Mouse (Mus musculus) limb, embryonic 13.5 days (tissue): Measurements from ENCODE around the gene Nprl2. TPM values are rescaled to one million over a fixed set of nuclear protein-coding genes. Genes with fewer than 3 reads are reported as not detected.
A peak's percentile ranks its signal among the peaks of the same experiment; 100 is the strongest.

Experiments used
- ATAC-seq: fragments of 200-750 bp; cut with Nextera tagmentation; 2 replicates; pipeline ENCODE4 v1.8.0; 2017; ENCODE audit warnings: low read depth, moderate number of reproducible peaks, moderate TSS enrichment; ENCODE audit not compliant: low FRiP score
- H3K27ac ChIP-seq: fragments of 300-500 bp; sonication (generic); 2 replicates; pipeline ENCODE4 v1.5.1; 2015; ENCODE audit warnings: inconsistent platforms, mild to moderate bottlenecking, moderate library complexity
- H3K27me3 ChIP-seq: fragments of 300-500 bp; sonication (generic); 2 replicates; pipeline ENCODE4 v1.6.1; 2015; ENCODE audit warnings: mild to moderate bottlenecking, inconsistent platforms
- H3K36me3 ChIP-seq: fragments of 300-500 bp; sonication (generic); 2 replicates; pipeline ENCODE4 v1.6.1; 2015; ENCODE audit warnings: inconsistent platforms, mild to moderate bottlenecking, moderate library complexity
- H3K4me1 ChIP-seq: fragments of 300-500 bp; sonication (generic); 2 replicates; pipeline ENCODE4 v1.6.1; 2015; ENCODE audit warnings: inconsistent platforms
- H3K4me2 ChIP-seq: fragments of 300-500 bp; sonication (generic); replicated peaks from 2 replicates; pipeline ENCODE4 v1.6.1; 2015; ENCODE audit warnings: inconsistent platforms, mild to moderate bottlenecking, moderate library complexity
- H3K4me3 ChIP-seq: fragments of 300-500 bp; sonication (generic); 2 replicates; pipeline ENCODE4 v1.5.1; 2015; ENCODE audit warnings: moderate library complexity, mild to moderate bottlenecking, inconsistent platforms
- H3K9ac ChIP-seq: fragments of 300-500 bp; sonication (generic); 2 replicates; pipeline ENCODE4 v1.6.1; 2015; ENCODE audit warnings: mild to moderate bottlenecking, inconsistent platforms
- H3K9me3 ChIP-seq: fragments of 300-500 bp; sonication (generic); 2 replicates; pipeline ENCODE4 v1.6.1; 2016; ENCODE audit warnings: inconsistent platforms
- WGBS: fragments of 180-500 bp; shearing (Covaris S2); methylation state at CpG from one replicate; pipeline ENCODE4 v1.1.7; 2015; 5-methylcytosine and 5-hydroxymethylcytosine counted together
- polyA plus RNA-seq: library from polyadenylated mRNA; unstranded; fragments of >200 nt; fragmentation: Nextera tagmentation; extraction: Ambion mirVana; gene quantifications from 2 replicates; pipeline ENCODE4 v1.2.1, GENCODE M21; 2015

The Nprl2 gene
- polyA plus RNA-seq, 1 experiment from 2014 or later = 44.2 TPM

- peaks cover 38% of the 10 kb centered on the region for H3K27me3 ChIP-seq
- H3K9ac ChIP-seq = no peak overlapping the region
- no peak overlapping the region for H3K27ac ChIP-seq
- H3K4me2 ChIP-seq = no peak overlapping the region
- 22% methylated on average over 14 of the region's 14 CpGs for WGBS
- 0 out of 2 replicates have a peak, but pooled peaks cover 4% of the 10 kb centered on the region for H3K4me1 ChIP-seq
- no peaks in the 10 kb centered on the region for H3K36me3 ChIP-seq
- no peak overlapping the region for H3K4me3 ChIP-seq
- ATAC-seq = peak; percentile 48; the same call in 1 of the 2 replicates
- H3K9me3 ChIP-seq = no peaks in the 10 kb centered on the region
Measured at GRCm38 (mm10) chr9:107514303-107514955, 27.6 kb upstream of the Nprl2 start.

GRCm38 (mm10) chr9:107520331-107520730, 21.7 kb upstream of the Nprl2 start:
- no peak overlapping the region for H3K4me3 ChIP-seq
- peaks cover 36% of the 10 kb centered on the region for H3K27me3 ChIP-seq
- no peak for ATAC-seq
- H3K4me2 ChIP-seq = no peak overlapping the region
- no peak overlapping the region for H3K27ac ChIP-seq
- H3K9ac ChIP-seq = no peak overlapping the region
- whole genome bisulfite sequencing = 61% methylated on average over 6 of the region's 6 CpGs
- no peaks in the 10 kb centered on the region for H3K36me3 ChIP-seq
- peaks cover 27% of the 10 kb centered on the region for H3K4me1 ChIP-seq
- no peaks in the 10 kb centered on the region for H3K9me3 ChIP-seq

- no peak overlapping the region for H3K27ac ChIP-seq
- no peaks in the 10 kb centered on the region for H3K9me3 ChIP-seq
- no peak overlapping the region for H3K4me3 ChIP-seq
- no peaks in the 10 kb centered on the region for H3K36me3 ChIP-seq
- H3K4me1 ChIP-seq = peaks cover 28% of the 10 kb centered on the region
- WGBS = 39% methylated on average over 5 of the region's 5 CpGs
- 0 out of 2 replicates have a peak overlapping the region, but pooled peaks have one; percentile 39 for H3K9ac ChIP-seq
- peak overlapping the region; percentile 52; the same call in 1 of the 2 replicates for H3K4me2 ChIP-seq
- peaks cover 44% of the 10 kb centered on the region for H3K27me3 ChIP-seq
- ATAC-seq = no peak
Measured at GRCm38 (mm10) chr9:107521190-107521589, 20.8 kb upstream of the Nprl2 start.

GRCm38 (mm10) chr9:107521711-107522399, 20.2 kb upstream of the Nprl2 start:
- H3K4me1 ChIP-seq = peaks cover 35% of the 10 kb centered on the region
- H3K36me3 ChIP-seq = no peaks in the 10 kb centered on the region
- H3K9me3 ChIP-seq = no peaks in the 10 kb centered on the region
- peak overlapping the region; percentile 39 for H3K9ac ChIP-seq
- 18% methylated on average over 25 of the region's 25 CpGs for WGBS
- peaks cover 51% of the 10 kb centered on the region for H3K27me3 ChIP-seq
- ATAC-seq = peak; percentile 38
- H3K4me3 ChIP-seq = peak overlapping the region; percentile 17
- no peak overlapping the region for H3K27ac ChIP-seq
- H3K4me2 ChIP-seq = peak overlapping the region; percentile 52

GRCm38 (mm10) chr9:107522400-107522711, 19.7 kb upstream of the Nprl2 start:
- H3K9ac ChIP-seq = peak overlapping the region; percentile 39; the same call in 1 of the 2 replicates
- H3K36me3 ChIP-seq = no peaks in the 10 kb centered on the region
- H3K4me2 ChIP-seq = peak overlapping the region; percentile 52
- H3K27me3 ChIP-seq = peaks cover 56% of the 10 kb centered on the region
- 0 out of 2 replicates have a peak overlapping the region, but pooled peaks have one; percentile 17 for H3K4me3 ChIP-seq
- WGBS = 51% methylated on average over 2 of the region's 2 CpGs
- no peak overlapping the region for H3K27ac ChIP-seq
- peaks cover 39% of the 10 kb centered on the region for H3K4me1 ChIP-seq
- ATAC-seq = peak; percentile 4; the same call in 1 of the 2 replicates
- H3K9me3 ChIP-seq = no peaks in the 10 kb centered on the region

DNA sequence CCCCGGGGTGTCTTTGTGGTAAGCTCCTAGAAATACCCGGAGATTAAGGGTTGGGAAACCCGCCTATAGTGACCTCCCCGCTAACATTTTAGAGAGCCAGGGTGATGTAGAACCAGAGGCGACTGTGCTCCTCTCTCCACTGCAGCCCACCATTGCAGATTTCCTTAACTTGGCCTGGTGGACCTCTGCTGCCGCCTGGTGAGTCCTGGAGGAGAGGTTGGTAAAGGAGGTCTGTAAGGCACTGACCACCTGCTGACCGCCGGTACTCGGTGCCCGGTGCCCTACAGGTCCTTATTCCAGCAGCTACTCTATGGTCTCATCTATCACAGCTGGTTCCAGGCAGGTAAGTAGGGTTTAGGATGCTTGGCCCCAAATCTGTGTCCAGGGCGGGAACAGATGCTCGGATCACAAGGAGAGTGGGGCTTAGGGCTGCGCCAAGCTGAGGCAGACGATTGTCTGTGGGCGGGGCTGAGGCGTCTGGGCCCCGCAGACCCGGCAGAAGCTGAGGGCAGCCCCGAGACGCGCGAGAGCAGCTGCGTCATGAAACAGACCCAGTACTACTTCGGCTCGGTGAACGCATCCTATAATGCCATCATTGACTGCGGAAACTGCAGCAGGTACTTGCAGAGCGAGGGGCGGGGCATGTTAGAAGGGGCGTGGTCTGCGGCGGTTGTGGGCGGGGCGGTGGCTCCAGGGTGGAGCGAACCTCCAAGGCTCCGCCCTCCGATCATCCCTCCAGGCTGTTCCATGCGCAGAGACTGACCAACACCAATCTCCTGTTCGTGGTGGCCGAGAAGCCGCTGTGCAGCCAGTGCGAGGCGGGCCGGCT, 15.6 kb upstream of the Nprl2 start:
- H3K9me3 ChIP-seq = no peaks in the 10 kb centered on the region
- H3K27me3 ChIP-seq = peaks cover 64% of the 10 kb centered on the region
- no peaks in the 10 kb centered on the region for H3K36me3 ChIP-seq
- no peak overlapping the region for H3K27ac ChIP-seq
- WGBS = 5% methylated on average over 44 of the region's 44 CpGs
- H3K4me1 ChIP-seq = peaks cover 28% of the 10 kb centered on the region
- ATAC-seq = peak; percentile 62; the same call in 1 of the 2 replicates
- peak overlapping the region; percentile 66 for H3K4me2 ChIP-seq
- peak overlapping the region; percentile 39 for H3K4me3 ChIP-seq
- H3K9ac ChIP-seq = peak overlapping the region; percentile 35; the same call in 1 of the 2 replicates

DNA sequence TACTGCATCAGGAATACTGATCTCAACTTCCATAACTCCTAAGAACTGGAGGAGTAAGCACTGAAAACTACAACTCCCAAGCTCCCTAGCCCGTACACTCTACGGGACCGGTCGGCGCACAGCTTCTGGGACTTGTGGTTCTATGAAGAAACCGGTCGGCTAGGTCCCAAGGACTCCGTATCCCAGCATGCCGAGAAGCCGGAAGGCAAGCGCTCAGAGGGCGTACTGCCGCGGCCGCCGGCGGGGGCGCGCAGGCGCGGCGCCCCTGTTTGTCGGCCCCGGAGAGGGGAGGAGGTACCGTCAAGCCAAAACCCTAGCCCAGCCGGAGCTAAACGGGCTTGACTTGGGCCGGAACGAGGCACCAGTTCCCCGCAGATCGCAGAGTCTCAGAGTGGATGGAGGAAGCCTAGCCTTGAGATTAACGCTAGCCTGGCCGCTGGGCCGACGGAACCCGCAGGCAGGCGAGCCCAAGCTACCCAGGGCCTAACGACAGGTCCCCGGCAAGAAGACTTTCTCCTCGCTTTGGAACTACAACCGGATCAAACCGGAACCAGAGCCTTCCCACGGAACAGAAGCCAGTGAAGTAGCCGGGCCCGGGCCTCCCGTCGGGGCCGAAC, 8.1 kb upstream of the Nprl2 start, which contains the start of gene Tmem115:
TSS of gene Tmem115 (plus strand) at position 155 of the 617 bp plus-strand sequence.
- Histone ChIP-seq H3K9ac (peak within 1 kb of the TSS; percentile 94), H3K4me3 (peak within 1 kb of the TSS; percentile 94), H3K9me3 (no peaks in the 10 kb centered on the region), H3K36me3 (peaks cover 25% of the 10 kb centered on the region), H3K27me3 (peaks cover 4% of the 10 kb centered on the region), H3K27ac (peak within 1 kb of the TSS; percentile 75), H3K4me1 (peaks cover 29% of the 10 kb centered on the region), H3K4me2 (peak within 1 kb of the TSS; percentile 99)
- under 1% methylated on average over 48 of the region's 48 CpGs for WGBS
- peak; percentile 99 for ATAC-seq

DNA sequence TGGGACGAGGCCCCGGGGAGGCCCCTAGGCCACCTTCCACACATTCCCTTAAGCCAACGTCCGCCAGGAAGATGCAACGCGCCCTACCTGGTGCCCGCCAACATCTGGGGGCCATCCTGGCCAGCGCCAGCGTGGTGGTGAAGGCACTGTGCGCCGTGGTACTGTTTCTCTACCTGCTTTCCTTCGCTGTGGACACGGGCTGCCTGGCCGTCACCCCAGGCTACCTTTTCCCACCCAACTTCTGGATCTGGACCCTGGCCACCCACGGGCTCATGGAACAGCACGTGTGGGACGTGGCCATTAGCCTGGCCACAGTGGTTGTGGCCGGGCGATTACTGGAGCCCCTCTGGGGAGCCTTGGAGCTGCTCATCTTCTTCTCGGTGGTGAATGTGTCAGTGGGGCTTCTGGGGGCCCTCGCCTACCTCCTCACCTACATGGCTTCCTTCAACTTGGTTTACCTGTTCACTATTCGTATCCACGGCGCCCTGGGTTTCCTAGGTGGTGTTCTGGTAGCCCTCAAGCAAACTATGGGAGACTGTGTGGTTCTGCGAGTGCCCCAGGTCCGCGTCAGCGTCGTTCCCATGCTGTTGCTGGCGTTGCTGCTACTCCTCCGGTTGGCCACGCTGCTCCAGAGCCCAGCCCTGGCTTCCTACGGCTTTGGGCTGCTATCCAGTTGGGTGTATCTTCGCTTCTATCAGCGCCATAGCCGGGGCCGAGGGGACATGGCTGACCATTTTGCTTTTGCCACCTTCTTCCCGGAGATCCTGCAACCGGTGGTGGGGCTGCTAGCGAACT, 7.4 kb upstream of the Nprl2 start:
- peaks cover 32% of the 10 kb centered on the region for H3K36me3 ChIP-seq
- ATAC-seq = no peak
- WGBS = 1% methylated on average over 40 of the region's 40 CpGs
- H3K27me3 ChIP-seq = peaks cover 4% of the 10 kb centered on the region
- H3K4me2 ChIP-seq = peak overlapping the region; percentile 99
- H3K9ac ChIP-seq = peak overlapping the region; percentile 94
- peak overlapping the region; percentile 75 for H3K27ac ChIP-seq
- H3K4me1 ChIP-seq = peaks cover 29% of the 10 kb centered on the region
- peak overlapping the region; percentile 94 for H3K4me3 ChIP-seq
- H3K9me3 ChIP-seq = no peaks in the 10 kb centered on the region

DNA sequence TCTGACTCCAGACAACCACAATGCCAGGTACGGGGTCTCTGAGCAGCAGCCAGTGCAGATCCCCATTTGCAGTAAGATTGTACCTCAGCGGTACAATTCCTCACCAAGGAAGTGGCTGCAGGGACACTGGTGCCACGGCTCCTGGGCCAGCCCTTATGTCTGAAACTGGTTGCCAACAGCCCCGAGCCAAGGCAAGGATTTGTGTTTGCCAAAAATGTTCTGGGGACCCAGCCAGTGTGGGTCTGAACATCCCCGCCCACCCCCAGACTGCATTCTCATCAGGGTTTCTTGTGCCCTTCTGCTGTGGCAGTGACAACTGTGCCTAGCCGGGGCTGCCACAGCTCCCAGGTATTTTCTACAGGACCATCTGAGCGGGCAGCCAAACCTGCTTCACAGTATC, 3.8 kb upstream of the Nprl2 start:
- Histone ChIP-seq H3K9ac (no peak overlapping the region), H3K36me3 (peaks cover 38% of the 10 kb centered on the region), H3K27ac (no peak overlapping the region), H3K4me3 (no peak overlapping the region), H3K27me3 (no peaks in the 10 kb centered on the region), H3K4me1 (peaks cover 47% of the 10 kb centered on the region), H3K9me3 (no peaks in the 10 kb centered on the region), H3K4me2 (no peak overlapping the region)
- no peak for ATAC-seq
- WGBS = 89% methylated on average over 7 of the region's 7 CpGs

GRCm38 (mm10) chr9:107538711-107539110, 3.3 kb upstream of the Nprl2 start:
- WGBS = 94% methylated on average over 3 of the region's 3 CpGs
- H3K9ac ChIP-seq = no peak overlapping the region
- H3K9me3 ChIP-seq = no peaks in the 10 kb centered on the region
- H3K27me3 ChIP-seq = no peaks in the 10 kb centered on the region
- no peak overlapping the region for H3K4me3 ChIP-seq
- no peak overlapping the region for H3K4me2 ChIP-seq
- ATAC-seq = no peak
- H3K27ac ChIP-seq = no peak overlapping the region
- H3K4me1 ChIP-seq = peaks cover 47% of the 10 kb centered on the region
- H3K36me3 ChIP-seq = peaks cover 43% of the 10 kb centered on the region

- H3K36me3 ChIP-seq = peaks cover 55% of the 10 kb centered on the region
- ATAC-seq = no peak
- 94% methylated on average over 8 of the region's 8 CpGs for WGBS
- peaks cover 46% of the 10 kb centered on the region for H3K4me1 ChIP-seq
- no peaks in the 10 kb centered on the region for H3K9me3 ChIP-seq
- H3K27ac ChIP-seq = no peak overlapping the region
- H3K27me3 ChIP-seq = no peaks in the 10 kb centered on the region
- H3K9ac ChIP-seq = no peak overlapping the region
- H3K4me3 ChIP-seq = no peak overlapping the region
- H3K4me2 ChIP-seq = no peak overlapping the region
Measured at GRCm38 (mm10) chr9:107539940-107540339, 2.1 kb upstream of the Nprl2 start.
